Mouse (Mus musculus) adrenal gland, adult (tissue): ENCODE data around the gene Tmub2.
"Not testable (repeated sequence)": the region's sequence is repeated elsewhere in the genome, so short reads cannot be mapped to it uniquely, and the experiment has no call there.

Source experiments
- DNase-seq, 2 experiments: peaks; one replicate each; pipeline ENCODE4 v3.0.0; 2022 to 2023; ENCODE audit warnings: low spot score in 1 of 2; ENCODE audit not compliant: inconsistent age in 2 of 2

The Tmub2 gene

GRCm38 (mm10) chr11:102277754-102278153 lies 7.0 kb upstream of the Tmub2 start:
- DNase-seq: no peak

DNA sequence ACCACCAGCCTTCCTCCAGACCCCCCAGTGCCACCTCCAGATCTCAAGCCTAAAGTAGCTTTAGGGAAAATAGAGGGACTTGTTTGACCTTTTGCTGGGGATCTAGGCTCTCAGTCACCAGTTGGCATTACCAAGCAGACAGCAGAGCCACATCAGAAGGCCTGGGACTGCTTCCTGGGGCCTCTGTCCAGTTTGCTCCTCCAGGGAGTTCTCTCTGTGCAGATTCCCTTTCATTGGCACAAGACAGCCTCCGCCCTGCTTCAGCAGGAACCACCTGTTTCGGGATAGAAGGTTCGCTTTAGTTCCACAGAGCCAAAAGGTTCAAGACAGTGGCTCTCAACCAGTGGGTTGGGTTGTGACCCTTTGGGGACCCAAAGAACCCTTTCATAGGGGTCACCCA lies 5.1 kb upstream of the Tmub2 start:
- no peak for DNase-seq

DNA sequence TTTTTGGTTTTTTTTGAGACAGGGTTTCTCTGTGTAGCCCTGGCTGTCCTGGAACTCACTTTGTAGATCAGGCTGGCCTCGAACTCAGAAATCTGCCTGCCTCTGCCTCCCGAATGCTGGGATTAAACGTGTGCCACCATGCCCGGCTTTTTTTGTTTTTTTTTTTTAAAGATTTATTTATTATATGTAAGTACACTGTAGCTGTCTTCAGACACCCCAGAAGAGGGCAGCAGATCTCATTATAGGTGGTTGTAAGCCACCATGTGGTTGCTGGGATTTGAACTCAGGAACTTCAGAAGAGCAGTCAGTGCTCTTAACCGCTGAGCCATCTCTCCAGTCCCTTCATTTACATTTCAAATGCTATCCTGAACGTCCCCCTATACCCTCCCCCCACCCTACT lies 4.5 kb upstream of the Tmub2 start:
- DNase-seq: not testable (repeated sequence)

- DNase-seq: no peak
Observed at GRCm38 (mm10) chr11:102283922-102284321, 809 bp upstream of the Tmub2 start.

- DNase-seq: no peak
Observed at GRCm38 (mm10) chr11:102285095-102285834, 534 bp downstream of the Tmub2 start.

GRCm38 (mm10) chr11:102287485-102287884 lies 2.8 kb downstream of the Tmub2 start:
- peak in 1 of 2 experiments; percentile 42 for DNase-seq

- peak in 1 of 2 experiments; percentile 43 for DNase-seq
Observed at GRCm38 (mm10) chr11:102288027-102288804, 3.5 kb downstream of the Tmub2 start.

DNA sequence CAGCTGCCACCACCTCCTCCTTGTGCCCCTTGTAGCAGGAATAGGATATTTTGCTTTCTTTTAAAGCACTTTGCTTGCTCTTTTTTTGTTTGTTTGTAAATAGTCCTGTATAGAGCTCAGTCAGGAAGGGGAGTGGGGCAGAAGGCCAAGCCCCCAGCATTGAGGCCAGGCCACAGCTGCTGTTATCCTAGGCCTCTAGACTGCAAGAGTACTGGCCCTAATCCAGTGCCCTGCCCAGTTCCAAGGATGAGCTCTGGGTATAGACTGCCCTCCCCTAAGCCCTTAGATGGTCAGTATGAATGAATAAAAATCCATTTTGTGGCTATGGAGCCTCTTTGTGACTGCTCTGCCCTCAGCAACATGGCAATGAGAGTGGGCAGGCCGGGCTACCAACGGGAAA lies 4.2 kb downstream of the Tmub2 start:
- DNase-seq: peak in 1 of 2 experiments; percentile 58

- peak in 1 of 2 experiments; percentile 64 for DNase-seq
Observed at GRCm38 (mm10) chr11:102289511-102290100, 4.9 kb downstream of the Tmub2 start.

DNA sequence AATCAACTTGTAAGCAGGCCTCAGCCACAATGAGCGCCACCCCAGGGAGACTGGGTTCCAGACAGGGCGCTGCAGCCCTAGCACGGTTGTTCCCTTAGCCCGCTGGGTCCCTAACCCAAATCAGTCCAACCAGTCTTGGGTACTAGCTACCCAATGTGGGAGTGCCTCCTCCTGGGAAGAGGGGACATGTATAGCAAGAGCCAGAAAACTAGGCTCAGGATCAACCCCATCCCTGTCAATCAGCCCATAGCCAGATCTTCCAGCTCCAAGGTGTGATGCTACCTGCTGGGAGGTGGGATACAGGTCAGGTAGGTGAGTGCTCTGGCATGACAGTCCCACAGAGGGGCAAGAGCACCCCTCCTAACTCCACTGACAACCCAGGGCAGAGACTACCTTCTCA lies 5.4 kb downstream of the Tmub2 start:
- peak in 1 of 2 experiments; percentile 43 for DNase-seq

DNA sequence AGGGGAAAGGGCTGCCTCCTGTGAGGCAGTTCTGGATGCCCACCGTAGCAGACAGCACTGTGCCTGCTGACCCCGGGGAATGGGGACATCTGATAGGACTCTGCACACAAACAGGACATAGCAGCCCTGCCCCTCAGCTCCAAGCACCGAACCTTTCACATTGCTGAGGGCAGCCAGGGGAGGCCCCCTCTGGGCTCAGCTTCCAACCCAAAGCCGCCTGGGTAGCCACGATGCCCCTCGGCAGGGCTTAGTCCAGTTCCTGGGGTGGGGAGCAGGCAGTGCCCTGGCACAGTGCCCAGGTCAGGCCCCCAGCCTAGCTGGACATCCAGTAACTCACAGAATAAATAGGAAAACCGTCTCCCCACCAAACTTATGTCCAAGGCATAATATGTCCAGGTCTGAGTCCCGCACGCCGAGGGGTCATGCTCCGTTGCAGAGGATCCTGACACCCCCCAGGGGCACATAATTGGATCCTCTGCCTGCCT lies 6.4 kb downstream of the Tmub2 start:
- no peak for DNase-seq

DNA sequence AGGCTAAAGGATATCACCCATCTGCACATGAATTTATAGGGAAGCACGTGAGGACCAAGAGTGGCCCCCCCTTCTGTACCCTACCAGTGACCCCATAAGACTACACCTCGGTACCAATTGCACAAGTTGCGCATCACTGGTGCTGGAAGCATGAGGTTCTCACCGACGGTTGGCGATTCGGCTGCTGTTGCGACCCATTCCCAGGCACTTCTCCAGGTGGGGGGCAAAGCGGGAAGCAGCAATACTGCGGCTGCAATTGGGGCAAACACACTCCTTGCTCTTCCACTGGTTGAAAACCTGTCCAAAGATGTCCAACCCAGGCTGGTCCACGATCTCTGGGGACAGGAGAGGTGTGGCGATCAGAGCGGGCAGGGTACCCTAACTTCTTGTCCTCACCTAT lies 9.2 kb downstream of the Tmub2 start:
- DNase-seq: peak in 1 of 2 experiments; percentile 52

DNA sequence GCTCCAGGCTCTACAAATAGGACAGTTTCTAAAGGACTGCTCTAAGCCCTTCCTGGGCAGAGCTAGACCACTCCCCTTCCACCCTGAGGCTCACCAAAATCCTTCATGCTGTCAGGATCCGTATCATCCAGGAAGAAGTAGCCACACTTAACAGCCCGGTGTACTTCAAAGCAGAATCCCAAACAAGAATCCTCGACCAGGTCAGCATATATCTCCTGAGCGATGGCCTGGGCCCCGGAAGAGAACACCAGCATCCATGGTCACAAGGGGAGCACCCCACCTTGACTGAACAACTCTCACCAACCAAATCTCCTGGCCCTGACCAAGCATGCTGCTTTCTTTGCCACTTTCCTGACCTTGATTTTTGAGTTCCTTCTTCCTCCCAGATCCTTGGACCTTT lies 9.7 kb downstream of the Tmub2 start:
- DNase-seq: peak in 1 of 2 experiments; percentile 52

- DNase-seq: peak in 1 of 2 experiments; percentile 81
Observed at GRCm38 (mm10) chr11:102294887-102295597, 10.3 kb downstream of the Tmub2 start.

DNA sequence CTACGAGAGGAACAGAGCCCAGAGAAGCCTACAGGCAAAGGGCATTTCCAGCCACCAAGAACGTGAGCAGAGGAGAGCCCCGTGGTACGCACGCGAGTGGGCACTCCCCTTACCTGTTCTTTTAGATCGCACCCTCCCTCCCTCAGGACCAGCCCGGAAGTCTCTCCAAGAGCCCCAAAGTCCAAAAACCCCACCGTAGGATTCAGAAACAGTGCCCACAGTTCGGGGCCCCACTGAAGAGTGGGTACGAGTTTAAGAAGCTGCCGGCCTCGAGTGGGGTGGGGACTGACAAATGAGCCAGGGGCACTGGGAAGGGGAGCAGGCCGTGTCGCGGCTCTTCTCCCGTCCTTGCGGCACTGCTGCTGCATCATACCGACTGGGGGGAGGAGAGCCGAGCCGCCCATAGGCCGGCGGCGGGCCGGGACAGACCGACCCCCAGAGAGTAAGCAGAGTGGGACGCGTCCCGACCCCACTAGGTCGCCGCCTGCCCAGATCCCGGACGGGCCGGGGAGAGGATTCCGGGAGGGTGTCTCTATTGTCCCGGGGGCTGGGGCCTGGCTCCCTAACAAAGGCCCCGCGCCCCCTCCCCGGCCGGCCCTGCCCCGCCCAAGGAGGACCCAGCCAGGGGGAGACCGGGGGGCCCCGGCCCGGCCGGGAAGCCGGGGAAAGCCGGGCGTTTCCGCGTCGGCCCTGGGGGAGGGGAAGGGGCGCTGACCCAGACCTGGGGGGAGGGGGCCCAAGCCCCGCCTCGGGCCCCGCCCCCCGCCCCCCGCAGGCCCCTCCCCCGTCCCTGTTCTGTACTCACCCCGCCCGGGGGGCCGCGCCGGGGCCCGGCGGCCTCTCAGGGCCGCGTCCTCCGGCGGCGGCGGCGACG lies 11.1 kb downstream of the Tmub2 start:
- DNase-seq: peak; percentile 79 to 87

DNA sequence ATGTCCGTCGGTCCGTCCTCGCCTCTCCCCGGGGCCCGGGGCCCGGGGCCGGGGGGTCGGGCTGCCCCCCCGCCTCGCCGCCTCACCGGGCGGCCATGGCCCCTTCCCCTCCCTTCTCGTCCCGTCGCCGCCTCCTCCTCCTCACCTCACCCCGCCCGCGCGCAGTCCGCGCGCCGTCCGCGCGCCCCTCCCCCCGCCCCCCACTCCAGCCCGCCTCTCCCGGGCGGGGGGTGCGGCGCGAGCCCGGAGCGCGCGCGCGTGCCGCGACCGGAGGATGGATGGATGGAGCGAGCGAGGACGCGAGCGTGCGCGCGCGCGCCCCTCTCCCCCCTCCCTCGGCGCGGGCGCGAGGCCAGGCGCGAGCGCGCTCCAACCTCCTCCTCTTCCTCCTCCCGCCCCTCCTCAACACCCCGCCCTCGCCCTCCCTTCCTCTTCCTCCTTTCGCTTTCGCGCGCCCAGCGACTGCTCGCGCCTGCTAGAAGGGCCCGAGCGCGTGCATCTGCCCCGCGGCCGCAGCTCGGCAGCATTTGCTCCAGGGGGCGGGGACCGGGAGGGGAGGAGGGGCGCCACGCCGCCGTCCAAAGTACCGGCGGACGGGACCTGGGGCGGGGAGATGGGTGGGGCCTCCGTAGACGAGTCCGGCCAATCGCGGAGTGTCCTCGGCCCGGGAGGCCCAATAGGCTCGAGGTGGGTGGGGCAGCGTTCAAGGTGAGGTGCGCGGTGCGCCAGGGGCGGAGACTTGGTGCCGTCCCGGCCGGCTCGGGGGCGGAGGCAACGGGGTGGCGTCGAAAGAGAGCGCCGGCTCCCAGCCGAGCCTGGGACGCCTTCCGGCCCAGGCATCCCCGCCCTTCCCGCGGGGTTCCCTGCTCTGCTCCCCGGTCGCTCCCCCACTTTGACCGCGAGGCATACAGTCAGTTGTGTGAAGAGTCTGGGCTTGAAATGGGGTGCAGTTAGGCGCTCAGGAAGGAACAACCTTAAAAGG lies 12.1 kb downstream of the Tmub2 start, which contains the start of gene Atxn7l3:
TSS of gene Atxn7l3 (minus strand) at position 141 of the 982 bp plus-strand sequence.
- peak; percentile 100 for DNase-seq

DNA sequence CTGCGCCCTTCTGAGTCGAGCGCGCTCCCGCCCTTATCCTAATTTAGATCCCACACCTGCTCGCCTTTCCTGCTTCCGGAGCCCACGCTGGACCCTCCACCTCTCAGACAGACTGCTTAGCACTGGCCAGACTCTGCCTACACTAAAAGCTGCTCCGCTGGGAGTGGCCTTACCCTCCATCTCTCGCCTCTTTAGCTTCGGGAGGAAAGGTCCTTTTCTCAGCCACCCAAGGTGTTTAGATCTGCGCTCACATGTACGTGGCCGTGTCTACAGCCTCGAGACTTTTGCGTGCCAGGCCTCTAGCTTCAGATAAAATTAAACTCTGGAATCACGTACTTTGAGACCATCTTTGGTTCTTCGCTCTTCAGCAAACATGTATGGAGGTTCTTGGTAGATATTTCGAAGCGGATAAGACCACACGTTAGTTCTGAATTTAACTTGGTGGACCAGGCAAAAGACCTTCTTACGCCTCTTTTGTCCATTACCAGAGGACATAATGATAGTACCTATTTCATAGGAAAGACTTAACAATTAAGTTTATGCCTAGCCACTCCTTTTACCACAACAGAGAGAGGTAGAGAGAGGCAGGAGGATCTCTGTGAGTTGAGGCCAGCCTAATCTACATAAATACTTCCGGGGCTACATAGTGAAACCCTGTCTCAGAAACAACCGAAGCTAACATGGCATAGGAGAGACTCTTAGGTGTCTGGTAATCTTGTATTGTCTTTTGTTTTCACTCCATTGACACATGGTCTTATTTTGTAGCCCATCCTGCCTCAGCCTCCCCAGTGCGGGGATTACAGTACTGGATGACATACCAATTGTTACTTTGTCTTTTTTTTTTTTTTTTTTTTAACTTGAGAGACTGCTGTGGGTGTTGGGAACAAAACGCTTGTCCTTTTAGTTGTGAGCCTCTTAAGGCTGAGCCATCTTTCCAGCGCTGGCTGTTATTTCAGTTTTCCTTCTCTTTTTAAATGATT lies 13.1 kb downstream of the Tmub2 start:
- no peak for DNase-seq

DNA sequence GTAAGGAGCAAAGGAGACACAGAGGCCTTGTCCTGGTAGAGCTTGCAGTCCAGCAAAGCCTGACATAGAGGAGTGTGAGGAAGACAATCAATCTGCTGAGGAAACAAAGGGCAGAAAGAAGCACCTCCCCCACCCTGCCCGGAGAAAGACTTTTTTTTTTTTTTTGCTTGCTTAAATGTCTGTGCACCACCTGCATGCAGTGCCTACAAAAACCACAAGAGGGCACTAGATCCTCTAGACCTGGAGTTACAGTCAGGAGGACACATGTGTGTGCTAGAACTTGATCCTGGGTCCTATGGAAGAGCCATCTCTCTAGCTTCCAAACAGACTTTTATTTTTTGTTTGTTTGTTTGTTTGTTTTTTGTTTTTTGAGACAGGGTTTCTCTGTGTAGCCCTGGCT lies 15.1 kb downstream of the Tmub2 start:
- peak in 1 of 2 experiments; percentile 78 for DNase-seq
